Mouse (Mus musculus): Measurements from ENCODE around the gene Cdkn2c. TPM values are rescaled to one million over a fixed set of nuclear protein-coding genes. Genes with fewer than 3 reads are reported as not detected.

Cdkn2c gene
- polyA plus RNA-seq, 1 experiment, result 6.3 TPM

DNA sequence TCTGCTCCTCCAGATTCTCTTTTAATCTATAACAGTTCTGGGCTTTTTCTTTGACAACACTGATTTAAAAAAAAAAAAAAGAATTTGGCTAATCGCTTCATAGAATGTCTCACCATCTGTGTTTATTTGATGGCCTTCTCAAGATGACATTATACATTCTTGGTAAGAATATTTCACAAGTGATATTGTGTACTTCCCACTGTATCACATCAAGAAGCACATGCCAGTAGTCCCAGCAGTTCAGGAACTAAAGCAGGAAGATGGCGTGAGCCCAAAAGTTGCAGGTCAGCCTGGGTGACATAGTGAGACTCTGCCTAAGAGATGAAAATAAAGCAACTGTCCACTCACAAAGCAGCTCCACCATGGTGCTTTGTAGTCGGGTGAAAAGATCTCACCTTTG lies 25.5 kb downstream of the Cdkn2c start:
- Histone ChIP-seq H3K4me1 (ENCODE audit: control insufficient read depth, insufficient read depth, low read length) (no peaks in the 10 kb centered on the region), H3K27ac (ENCODE audit: insufficient read depth, low read length) (no peak overlapping the region), H3K4me3 (ENCODE audit: insufficient read depth, low read length) (no peak overlapping the region)
- no peak for TF ChIP-seq CTCF (IDR thresholded peaks at IDR 0.05; ENCODE audit: extremely low read depth, insufficient read depth, low read length)
- TF ChIP-seq POLR2A (IDR thresholded peaks at IDR 0.05; ENCODE audit: extremely low read depth, insufficient read depth, low read length), result no peak

DNA sequence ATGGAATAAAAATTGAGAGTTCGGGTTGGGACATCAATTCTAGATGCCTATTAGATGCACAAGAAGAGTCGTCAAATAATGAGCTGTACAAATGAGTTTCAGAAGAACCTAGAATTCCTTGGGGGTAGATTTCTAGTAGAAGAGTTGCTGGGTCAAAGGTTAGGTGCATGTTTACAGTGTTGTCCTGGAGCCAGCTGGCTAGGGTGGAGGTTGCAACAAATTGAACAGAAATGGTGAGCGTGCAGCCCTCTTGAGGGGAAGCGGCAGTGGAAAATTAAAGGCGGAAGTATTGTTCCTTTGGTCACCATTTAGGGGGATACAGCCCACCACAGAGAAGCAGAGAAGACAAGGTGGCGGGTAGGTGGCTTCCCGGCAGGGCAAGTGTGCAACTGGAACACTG lies 26.8 kb downstream of the Cdkn2c start:
- Histone ChIP-seq H3K27ac (ENCODE audit: insufficient read depth, low read length) (no peak overlapping the region), H3K4me3 (ENCODE audit: insufficient read depth, low read length) (no peak overlapping the region), H3K4me1 (ENCODE audit: control insufficient read depth, insufficient read depth, low read length) (no peaks in the 10 kb centered on the region)
- TF ChIP-seq CTCF (IDR thresholded peaks at IDR 0.05; ENCODE audit: extremely low read depth, insufficient read depth, low read length) (no peak), POLR2A (IDR thresholded peaks at IDR 0.05; ENCODE audit: extremely low read depth, insufficient read depth, low read length) (no peak)

DNA sequence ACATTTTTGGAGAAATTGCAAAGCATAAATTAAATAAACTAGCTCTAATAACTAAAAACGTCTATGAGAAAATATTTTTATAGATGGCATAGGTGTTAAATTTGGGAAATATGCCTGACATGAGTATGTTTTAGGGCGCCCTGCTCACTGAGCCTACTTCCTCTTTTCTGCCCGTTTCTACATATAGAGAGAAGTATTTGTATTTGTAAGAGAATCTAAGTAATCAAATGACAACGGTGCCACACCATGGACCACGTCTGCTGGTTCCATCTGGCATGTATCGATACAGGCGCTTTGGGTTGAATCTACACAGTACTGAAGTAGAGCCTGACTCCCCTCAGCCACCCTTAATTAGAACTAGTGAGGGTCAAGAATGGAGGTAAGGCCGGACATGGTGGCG lies 27.6 kb downstream of the Cdkn2c start:
- H3K4me3 ChIP-seq (ENCODE audit: insufficient read depth, low read length), result no peak overlapping the region
- no peak overlapping the region for H3K27ac ChIP-seq (ENCODE audit: insufficient read depth, low read length)
- TF ChIP-seq CTCF (IDR thresholded peaks at IDR 0.05; ENCODE audit: extremely low read depth, insufficient read depth, low read length) (no peak), POLR2A (IDR thresholded peaks at IDR 0.05; ENCODE audit: extremely low read depth, insufficient read depth, low read length) (no peak)
- no peaks in the 10 kb centered on the region for H3K4me1 ChIP-seq (ENCODE audit: control insufficient read depth, insufficient read depth, low read length)

DNA sequence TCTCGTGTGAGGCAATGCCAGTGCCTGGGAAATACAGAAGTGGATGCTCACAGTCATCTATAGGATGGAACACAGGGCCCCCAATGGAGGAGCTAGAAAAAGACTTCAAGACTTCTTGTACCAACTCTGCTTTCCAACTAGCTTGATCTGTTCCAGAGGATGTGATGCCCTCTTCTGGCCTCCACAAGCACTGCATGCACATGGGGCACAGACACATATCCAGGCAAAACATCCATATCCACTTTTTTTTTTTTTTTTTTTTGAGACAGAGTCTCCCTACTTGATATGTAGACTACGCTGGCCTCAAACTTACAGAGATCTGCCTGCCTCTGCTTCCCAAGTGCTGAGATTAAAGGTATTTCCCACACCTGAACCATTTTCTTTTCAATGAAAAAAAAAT lies 32.0 kb downstream of the Cdkn2c start:
- H3K4me3 ChIP-seq (ENCODE audit: insufficient read depth, low read length), result no peak overlapping the region
- no peak for TF ChIP-seq CTCF (IDR thresholded peaks at IDR 0.05; ENCODE audit: extremely low read depth, insufficient read depth, low read length)
- no peak for TF ChIP-seq POLR2A (IDR thresholded peaks at IDR 0.05; ENCODE audit: extremely low read depth, insufficient read depth, low read length)
- peaks cover 2% of the 10 kb centered on the region for H3K4me1 ChIP-seq (ENCODE audit: control insufficient read depth, insufficient read depth, low read length)
- no peak overlapping the region for H3K27ac ChIP-seq (ENCODE audit: insufficient read depth, low read length)

DNA sequence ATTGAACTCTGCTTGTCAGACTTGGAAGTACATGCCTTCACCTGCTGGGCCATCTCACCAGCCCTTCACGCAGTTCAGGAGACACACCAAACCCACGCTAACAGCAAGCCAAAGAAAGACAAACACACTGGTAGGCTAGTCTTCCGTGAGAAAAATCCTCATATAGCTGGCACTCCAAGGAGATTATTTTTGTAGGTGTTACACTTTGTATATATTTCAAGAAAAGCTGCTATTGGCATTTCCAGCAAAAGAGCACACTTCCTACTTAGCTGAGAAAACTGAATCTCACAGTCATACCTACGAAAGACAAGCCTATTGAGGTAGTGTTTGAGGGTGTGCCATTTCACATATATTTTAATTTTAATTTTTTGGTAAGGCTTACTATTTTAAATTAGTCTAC lies 36.0 kb downstream of the Cdkn2c start:
- no peak overlapping the region for H3K27ac ChIP-seq (ENCODE audit: insufficient read depth, low read length)
- TF ChIP-seq POLR2A (IDR thresholded peaks at IDR 0.05; ENCODE audit: extremely low read depth, insufficient read depth, low read length), result no peak
- H3K4me3 ChIP-seq (ENCODE audit: insufficient read depth, low read length), result no peak overlapping the region
- H3K4me1 ChIP-seq (ENCODE audit: control insufficient read depth, insufficient read depth, low read length), result peaks cover 2% of the 10 kb centered on the region

DNA sequence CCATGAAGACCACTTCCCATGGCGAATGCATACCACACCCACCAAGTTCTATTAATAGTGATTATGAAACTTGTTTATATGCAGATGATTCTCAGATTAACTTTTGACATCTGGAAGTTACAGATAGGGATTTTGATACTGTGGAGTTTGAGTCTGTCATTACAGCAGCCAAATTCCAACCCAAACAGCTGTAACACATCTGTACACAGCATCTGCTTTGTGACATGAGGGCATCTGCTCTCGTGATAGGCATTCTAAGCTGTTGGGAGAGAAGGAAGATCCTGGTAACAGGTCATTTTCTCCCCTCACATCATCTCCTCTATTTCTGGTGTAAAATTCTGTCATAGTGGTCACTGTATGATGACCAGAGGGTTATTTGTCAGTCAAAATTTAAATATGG lies 36.8 kb downstream of the Cdkn2c start:
- Histone ChIP-seq H3K4me3 (ENCODE audit: insufficient read depth, low read length) (no peak overlapping the region), H3K27ac (ENCODE audit: insufficient read depth, low read length) (no peak overlapping the region), H3K4me1 (ENCODE audit: control insufficient read depth, insufficient read depth, low read length) (peaks cover 2% of the 10 kb centered on the region)
- TF ChIP-seq CTCF (IDR thresholded peaks at IDR 0.05; ENCODE audit: extremely low read depth, insufficient read depth, low read length), result no peak
- TF ChIP-seq POLR2A (IDR thresholded peaks at IDR 0.05; ENCODE audit: extremely low read depth, insufficient read depth, low read length), result no peak

DNA sequence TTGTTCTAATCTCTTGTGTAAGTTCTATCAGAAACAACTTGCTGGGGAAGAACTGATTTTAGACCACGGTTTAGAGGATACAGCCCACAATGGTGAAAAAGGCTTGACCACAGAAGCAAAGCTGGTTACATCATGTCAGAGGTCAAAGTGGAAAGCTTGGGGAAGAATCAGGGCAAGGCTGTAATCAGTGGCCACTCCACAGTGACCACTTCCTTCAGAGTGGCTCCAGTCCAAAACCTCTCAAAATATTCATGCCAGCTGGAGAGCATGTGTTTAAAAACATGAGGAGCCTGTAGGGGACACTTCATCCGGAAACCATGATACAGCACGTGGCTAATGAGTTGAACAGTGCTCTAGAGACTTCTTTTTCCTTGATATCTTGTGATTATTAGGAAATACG lies 54.4 kb downstream of the Cdkn2c start:
- Histone ChIP-seq H3K4me1 (ENCODE audit: control insufficient read depth, insufficient read depth, low read length) (no peaks in the 10 kb centered on the region), H3K27ac (ENCODE audit: insufficient read depth, low read length) (no peak overlapping the region), H3K4me3 (ENCODE audit: insufficient read depth, low read length) (no peak overlapping the region)
- TF ChIP-seq POLR2A (IDR thresholded peaks at IDR 0.05; ENCODE audit: extremely low read depth, insufficient read depth, low read length) (no peak), CTCF (IDR thresholded peaks at IDR 0.05; ENCODE audit: extremely low read depth, insufficient read depth, low read length) (no peak)

Other genes with a start within 250 kb of the Cdkn2c start
- gene Rnf11, start 182.5 kb downstream of the Cdkn2c start, polyA plus RNA-seq (2012; rRNA removed), result 174 and 187 TPM in 2 replicates
- gene 4930522H14Rik, start 135.9 kb downstream of the Cdkn2c start, polyA plus RNA-seq (2012; rRNA removed), result not detected in 2 replicates
- gene Faf1, start 9.4 kb upstream of the Cdkn2c start, polyA plus RNA-seq (2012; rRNA removed), result 17.9 and 20.4 TPM in 2 replicates